Mouse (Mus musculus): ENCODE results near the gene Olfr1341.

DNA sequence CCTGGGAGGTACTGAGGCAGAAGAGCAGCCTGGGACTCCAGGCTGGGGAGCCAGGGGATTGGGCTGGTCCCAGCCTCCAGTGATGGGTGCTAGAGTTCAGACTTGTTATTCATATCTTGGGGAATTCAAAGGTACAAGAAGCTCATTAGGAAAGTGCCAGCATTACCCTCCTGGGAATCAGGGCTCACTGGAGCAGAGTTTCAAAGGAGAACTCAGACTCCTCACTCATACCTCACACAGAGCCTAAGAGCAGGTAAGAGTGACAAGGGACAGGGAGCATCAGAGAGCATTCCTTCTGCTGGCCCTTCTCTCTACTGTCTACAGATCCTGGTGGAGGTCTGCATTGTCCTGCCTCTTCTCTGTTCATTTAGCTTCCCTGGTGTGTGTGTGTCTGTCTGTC, 44.7 kb upstream of the Olfr1341 start, which contains the start of gene Olfr62:
- no peak for TF ChIP-seq CTCF (IDR thresholded peaks at IDR 0.05; ENCODE audit: extremely low read depth, insufficient read length, insufficient replicate concordance, low read depth, low read length)
- no peak for TF ChIP-seq POLR2A (IDR thresholded peaks at IDR 0.05; ENCODE audit: low read depth, low read length)
